Mouse (Mus musculus) retina, postnatal 7 days (tissue): ENCODE results near the gene Pkd2.
A peak's percentile ranks its signal among the peaks of the same experiment; 100 is the strongest.

Experiments
- DNase-seq: peaks from one replicate; pipeline ENCODE4 v3.0.0-alpha.2; 2012; ENCODE audit warnings: low read depth, low spot score

Pkd2 gene

GRCm38 (mm10) chr5:104465731-104466130 is 6.5 kb downstream of the Pkd2 start:
- DNase-seq, result no peak

- DNase-seq, result no peak
Measured at GRCm38 (mm10) chr5:104466816-104467215, 7.6 kb downstream of the Pkd2 start.

- DNase-seq, result no peak
Measured at GRCm38 (mm10) chr5:104468586-104468985, 9.3 kb downstream of the Pkd2 start.

GRCm38 (mm10) chr5:104470981-104471391 is 11.7 kb downstream of the Pkd2 start:
- no peak for DNase-seq

- DNase-seq, result no peak
Measured at GRCm38 (mm10) chr5:104472371-104472770, 13.1 kb downstream of the Pkd2 start.

GRCm38 (mm10) chr5:104480367-104480766 is 21.1 kb downstream of the Pkd2 start:
- no peak for DNase-seq

GRCm38 (mm10) chr5:104482856-104483255 is 23.6 kb downstream of the Pkd2 start:
- DNase-seq, result no peak

GRCm38 (mm10) chr5:104491561-104491960 is 32.3 kb downstream of the Pkd2 start:
- no peak for DNase-seq

- DNase-seq, result no peak
Measured at GRCm38 (mm10) chr5:104504883-104505282, 45.6 kb downstream of the Pkd2 start.

- DNase-seq, result no peak
Measured at GRCm38 (mm10) chr5:104507829-104508194, 48.6 kb downstream of the Pkd2 start.

GRCm38 (mm10) chr5:104508195-104508891 is 49.1 kb downstream of the Pkd2 start, which contains the start of gene BC005561:
BC005561 (plus strand) TSS chr5:104508352.
- peak; percentile 84 for DNase-seq

GRCm38 (mm10) chr5:104511211-104511610 is 52.0 kb downstream of the Pkd2 start:
- no peak for DNase-seq

GRCm38 (mm10) chr5:104538612-104539011 is 79.4 kb downstream of the Pkd2 start:
- DNase-seq, result no peak

GRCm38 (mm10) chr5:104539331-104539730 is 80.1 kb downstream of the Pkd2 start:
- no peak for DNase-seq
